Mouse (Mus musculus): Measurements from ENCODE around the gene Vmn2r73. TPM values are rescaled to one million over a fixed set of nuclear protein-coding genes. Genes with fewer than 3 reads are reported as not detected.

The Vmn2r73 gene
- polyA plus RNA-seq (2017; shearing (Covaris generic)): not detected

GRCm38 (mm10) chr7:85876166-85876565 is at the start of gene Vmn2r73:
TSS of gene Vmn2r73 (minus strand) at chr7:85876266.

Other genes starting within 250 kb of the Vmn2r73 start
- not detected for gene Vmn2r72, start 121.2 kb downstream of the Vmn2r73 start, polyA plus RNA-seq (2017; shearing (Covaris generic))
- gene Vmn2r74, start 85.4 kb upstream of the Vmn2r73 start, polyA plus RNA-seq (2017; shearing (Covaris generic)): not detected